Mouse (Mus musculus) left cerebral cortex, adult 8-10 months (tissue): ENCODE data around the gene Ppp6r2. TPM values are rescaled to one million over a fixed set of nuclear protein-coding genes. Genes with fewer than 3 reads are reported as not detected.

Source experiments
- DNase-seq, 2 experiments: peaks; one replicate each; pipeline ENCODE4 v3.0.0; 2022; ENCODE audit warnings: low spot score in 2 of 2
- total RNA-seq, 4 experiments: library from RNA; stranded (reverse); gene quantifications; 2 replicates each; pipeline ENCODE4 v1.2.4; 2022

Gene Ppp6r2
- 100 to 1,000 TPM; 150 to 165 (median 161) TPM for total RNA-seq

DNA sequence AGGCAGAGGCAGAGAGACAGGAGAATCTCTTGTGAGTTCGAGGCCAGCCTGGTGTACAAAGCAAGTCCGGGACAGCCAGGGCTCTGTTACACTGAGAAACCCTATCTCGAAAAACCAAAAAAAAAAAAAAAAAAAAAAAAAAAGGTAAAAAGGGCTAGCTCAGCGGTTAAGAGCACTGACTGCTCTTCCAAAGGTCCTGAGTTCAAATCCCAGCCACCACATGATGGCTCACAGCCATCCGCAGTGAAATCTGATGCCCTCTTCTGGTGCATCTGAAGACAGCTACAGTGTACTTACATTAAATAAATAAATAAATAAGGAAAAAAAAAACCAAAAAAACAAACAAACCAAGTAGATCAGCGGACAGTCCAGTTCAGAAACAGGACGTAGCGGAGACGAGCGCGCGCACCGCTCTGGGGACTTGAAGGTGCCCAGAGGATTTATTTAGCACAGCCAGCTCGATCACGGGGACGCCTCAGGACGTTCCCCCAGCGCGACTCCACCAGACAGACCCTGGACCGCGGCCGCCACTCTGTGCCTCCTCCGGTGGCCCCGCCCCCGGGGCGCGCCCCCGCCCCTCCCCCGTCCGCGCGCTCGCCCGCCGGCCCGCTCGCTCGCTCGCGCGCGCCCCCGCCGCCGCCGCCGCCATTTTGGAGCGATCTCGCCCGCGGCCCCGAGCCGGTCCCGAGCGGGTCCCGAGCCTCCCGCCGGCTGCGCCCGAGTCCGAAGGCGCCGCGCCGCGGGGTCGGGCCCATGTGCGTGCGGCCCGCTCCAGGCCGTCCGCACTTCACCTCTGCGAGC is at the start of gene Ppp6r2:
Gene Ppp6r2, plus strand, starts transcription at position 639 of the 801 bp plus-strand sequence.
- DNase-seq, result peak; percentile 61 to 77

- DNase-seq, result no peak
Measured at GRCm38 (mm10) chr15:89165478-89165877, 45.9 kb upstream of the Ppp6r2 start.

DNA sequence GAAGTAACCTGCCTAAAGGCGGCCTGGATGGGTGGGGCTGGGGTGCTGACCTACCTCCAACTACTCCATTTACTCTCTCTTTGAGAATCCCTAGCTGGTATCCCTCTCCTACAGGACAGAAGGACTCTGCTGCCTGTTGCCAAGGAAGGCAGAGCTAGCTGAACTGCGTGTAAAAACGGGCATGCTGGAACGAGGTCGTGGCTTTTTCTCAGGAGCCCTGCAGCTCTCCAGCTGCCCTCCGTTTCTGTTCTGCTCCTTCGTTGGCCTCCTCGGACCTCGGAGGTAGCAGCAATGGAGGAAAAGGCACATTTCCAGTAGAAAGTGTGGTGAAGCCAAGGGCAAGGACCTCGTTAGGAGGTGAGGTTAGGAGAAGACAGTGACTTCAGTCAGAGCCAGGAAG is 42.4 kb upstream of the Ppp6r2 start:
- no peak for DNase-seq

- DNase-seq, result peak; percentile 76 to 89
Measured at GRCm38 (mm10) chr15:89169431-89169830, 41.9 kb upstream of the Ppp6r2 start.

- DNase-seq, result no peak
Measured at GRCm38 (mm10) chr15:89170102-89170501, 41.3 kb upstream of the Ppp6r2 start.

- DNase-seq, result no peak
Measured at GRCm38 (mm10) chr15:89171526-89172051, 39.8 kb upstream of the Ppp6r2 start.

GRCm38 (mm10) chr15:89172276-89172935 is 38.9 kb upstream of the Ppp6r2 start:
- no peak for DNase-seq

- no peak for DNase-seq
Measured at GRCm38 (mm10) chr15:89173024-89173905, 38.1 kb upstream of the Ppp6r2 start.

DNA sequence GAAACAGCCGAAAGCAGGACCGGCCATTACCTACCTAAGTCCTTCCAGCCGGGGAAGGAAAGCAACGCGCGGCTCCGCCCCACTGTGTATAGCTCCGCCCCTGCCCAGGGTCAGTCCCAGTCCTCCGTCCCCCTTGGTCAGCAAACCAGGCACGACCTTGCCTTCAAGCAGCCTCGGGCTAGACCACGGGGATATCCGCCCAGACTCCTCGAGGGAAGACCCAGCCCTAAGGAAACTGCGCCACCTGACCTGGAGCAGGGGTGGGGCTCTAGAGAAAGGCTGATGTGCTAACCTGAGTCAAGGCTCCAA is 37.5 kb upstream of the Ppp6r2 start:
- no peak for DNase-seq

DNA sequence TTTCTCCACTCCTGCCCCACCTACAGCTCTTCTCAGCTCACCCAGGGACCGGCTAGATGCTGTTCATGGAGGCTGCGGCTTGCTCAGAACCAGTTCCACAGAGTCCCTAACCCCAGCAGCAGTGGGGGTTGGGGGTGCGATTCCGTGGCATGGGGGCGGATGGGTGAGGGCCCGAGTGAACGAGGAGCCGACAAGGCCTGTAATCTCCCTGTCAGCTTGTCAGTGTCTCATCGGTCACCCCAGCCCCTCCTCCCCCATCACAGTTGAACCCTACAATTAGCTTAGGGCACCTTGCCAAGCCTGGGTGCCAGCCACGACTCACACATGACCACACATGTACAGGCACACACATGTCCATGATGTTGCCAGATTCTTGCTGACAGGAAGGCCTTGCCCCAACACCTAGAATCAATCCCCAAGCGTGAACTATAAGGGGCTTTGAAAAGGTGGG is 36.4 kb upstream of the Ppp6r2 start:
- DNase-seq, result no peak

DNA sequence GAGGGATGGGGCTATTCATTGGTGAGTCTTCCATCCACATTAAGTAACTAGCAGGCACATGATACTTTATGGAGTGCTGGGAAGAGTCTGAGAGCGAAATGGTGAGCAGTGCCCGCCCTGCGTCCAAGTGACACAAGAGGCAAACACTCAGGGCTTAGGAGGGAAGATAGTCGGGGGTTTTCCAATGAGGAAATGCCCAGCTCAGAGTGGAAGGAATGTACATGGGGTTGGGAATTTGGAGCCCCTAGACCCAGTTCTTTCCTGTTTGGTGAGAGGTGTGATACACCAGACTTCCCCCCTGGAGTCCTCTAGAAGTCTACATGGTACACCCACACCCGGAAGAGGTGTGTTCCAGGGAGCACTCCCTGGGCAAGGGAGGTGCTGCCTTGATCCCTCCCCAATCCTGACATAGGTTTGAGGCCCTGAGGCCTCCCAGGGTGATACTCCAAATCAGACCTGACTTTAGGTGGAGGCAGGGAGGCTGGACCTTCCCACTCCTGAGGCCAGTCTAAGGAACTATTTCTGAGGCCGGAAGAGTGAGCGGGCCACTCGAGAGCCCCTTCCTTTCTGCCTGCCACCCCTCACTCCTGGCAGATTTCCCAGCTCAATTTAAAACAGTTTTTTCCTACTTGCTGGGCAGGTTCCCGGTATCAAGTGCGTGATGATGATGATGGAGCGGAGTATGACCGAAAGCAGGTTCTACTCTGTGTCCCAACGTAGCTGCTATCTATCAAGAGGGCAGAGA is 35.8 kb upstream of the Ppp6r2 start:
- no peak for DNase-seq

- DNase-seq, result no peak
Measured at GRCm38 (mm10) chr15:89177121-89177520, 34.2 kb upstream of the Ppp6r2 start.

- no peak for DNase-seq
Measured at GRCm38 (mm10) chr15:89177576-89178259, 33.6 kb upstream of the Ppp6r2 start.

GRCm38 (mm10) chr15:89178260-89178860 is 33.0 kb upstream of the Ppp6r2 start:
- DNase-seq, result no peak

- no peak for DNase-seq
Measured at GRCm38 (mm10) chr15:89178954-89179629, 32.3 kb upstream of the Ppp6r2 start.

DNA sequence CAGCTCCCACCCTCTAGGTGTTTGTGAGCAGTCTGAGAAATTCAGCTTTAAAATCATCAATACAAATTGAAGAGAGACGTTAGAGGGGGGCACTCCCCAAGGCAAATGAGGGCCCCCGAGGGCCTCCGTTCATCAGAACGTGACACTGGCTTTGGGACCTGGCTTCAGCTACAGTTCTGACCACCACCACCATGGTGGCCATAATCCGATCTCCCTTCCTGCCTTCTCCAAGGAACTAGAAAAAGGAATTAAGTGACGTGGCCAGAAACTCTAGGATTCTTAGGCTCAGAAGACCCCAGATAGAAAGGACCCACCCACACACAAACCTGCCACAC is 31.8 kb upstream of the Ppp6r2 start:
- DNase-seq, result no peak

DNA sequence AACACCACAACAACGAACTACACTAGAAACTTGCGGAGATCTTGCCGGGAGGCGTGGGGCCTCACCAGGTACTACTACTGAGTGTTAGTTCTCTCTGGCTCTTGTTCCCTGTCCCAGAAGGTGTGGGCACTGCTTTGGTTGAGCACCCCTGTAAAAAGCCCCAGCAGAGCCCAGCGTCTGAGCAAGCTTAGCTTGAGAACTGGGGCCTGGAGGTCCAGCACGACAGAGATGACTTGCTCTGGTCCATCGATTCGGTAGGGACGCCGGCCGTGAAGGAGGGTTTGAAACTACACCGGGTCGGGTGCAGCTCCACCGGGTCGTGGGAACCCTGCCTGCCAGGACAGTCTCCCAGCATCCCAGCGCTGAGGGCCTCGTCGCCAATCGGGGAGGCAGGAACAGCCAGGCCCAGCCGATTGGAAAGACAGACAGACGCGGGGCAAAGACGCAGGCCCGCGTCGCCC is 31.2 kb upstream of the Ppp6r2 start:
- DNase-seq, result no peak

GRCm38 (mm10) chr15:89180571-89181229 is 30.7 kb upstream of the Ppp6r2 start, which contains the start of gene Plxnb2:
Plxnb2 (minus strand) TSS chr15:89180788.
- DNase-seq, result peak in 1 of 2 experiments; percentile 80
